Mouse (Mus musculus) stomach, postnatal 0 days (tissue): ENCODE data around the gene Gm6614.

ENCODE experiments used
- CTCF ChIP-seq: IDR thresholded peaks from 2 replicates; pipeline ENCODE4 v1.5.1; 2016; ENCODE audit warnings: antibody characterized with exemption, low read depth, mild to moderate bottlenecking, moderate library complexity
- EP300 ChIP-seq: optimal IDR thresholded peaks from 2 replicates; pipeline ENCODE3; 2016; ENCODE audit warnings: antibody characterized with exemption

GRCm38 (mm10) chr6:142040306-142041175 lies 29.3 kb upstream of the Gm6614 start:
- TF ChIP-seq CTCF: peak; percentile 83
- TF ChIP-seq EP300: no peak
